Mouse (Mus musculus): ENCODE results near the gene Ano2. TPM values are rescaled to one million over a fixed set of nuclear protein-coding genes. Genes with fewer than 3 reads are reported as not detected.

Gene Ano2
- polyA plus RNA-seq, 1 experiment from 2014 or later: 0.70 TPM

GRCm38 (mm10) chr6:125729471-125729870 is 39.3 kb downstream of the Ano2 start:
- H3K4me2 ChIP-seq (replicated peaks): no peak overlapping the region
- H3K36me3 ChIP-seq (replicated peaks; ENCODE audit: control insufficient read depth, insufficient read depth): no peaks in the 10 kb centered on the region
- no peaks in the 10 kb centered on the region for H3K27me3 ChIP-seq (ENCODE audit: control insufficient read depth, insufficient read depth, low read length)
- H3K9me3 ChIP-seq (ENCODE audit: control insufficient read depth, low read length): no peaks in the 10 kb centered on the region
- 87% methylated on average over 6 of the region's 6 CpGs for WGBS
- no peak overlapping the region for H3K4me3 ChIP-seq (replicated peaks; ENCODE audit: low read length)
- no peak overlapping the region for H3K9ac ChIP-seq
- no peaks in the 10 kb centered on the region for H3K4me1 ChIP-seq (replicated peaks; ENCODE audit: control insufficient read depth, insufficient read depth, low read length)
- ATAC-seq (ENCODE audit: low FRiP score): no peak
- no peak overlapping the region for H3K27ac ChIP-seq
- DNase-seq (ENCODE audit: low spot score): no peak

GRCm38 (mm10) chr6:125729986-125730535 is 39.8 kb downstream of the Ano2 start:
- H3K9ac ChIP-seq: no peak overlapping the region
- no peaks in the 10 kb centered on the region for H3K36me3 ChIP-seq (replicated peaks; ENCODE audit: control insufficient read depth, insufficient read depth)
- H3K27ac ChIP-seq: no peak overlapping the region

GRCm38 (mm10) chr6:125737511-125738285 is 47.5 kb downstream of the Ano2 start:
- 46% methylated on average over 11 of the region's 11 CpGs for WGBS
- no peak overlapping the region for H3K27ac ChIP-seq
- H3K36me3 ChIP-seq (replicated peaks; ENCODE audit: control insufficient read depth, insufficient read depth): no peaks in the 10 kb centered on the region

More at GRCm38 (mm10) chr6:125729986-125730535, 39.8 kb downstream of the Ano2 start:
- no peak overlapping the region for H3K4me2 ChIP-seq (replicated peaks)
- H3K9me3 ChIP-seq (ENCODE audit: control insufficient read depth, low read length): no peaks in the 10 kb centered on the region
- no peaks in the 10 kb centered on the region for H3K4me1 ChIP-seq (replicated peaks; ENCODE audit: control insufficient read depth, insufficient read depth, low read length)
- WGBS: 69% methylated on average over 11 of the region's 11 CpGs
- H3K27me3 ChIP-seq (ENCODE audit: control insufficient read depth, insufficient read depth, low read length): no peaks in the 10 kb centered on the region
- DNase-seq (ENCODE audit: low spot score) (no peak), ATAC-seq (ENCODE audit: low FRiP score) (no peak)
- no peak overlapping the region for H3K4me3 ChIP-seq (replicated peaks; ENCODE audit: low read length)

DNA sequence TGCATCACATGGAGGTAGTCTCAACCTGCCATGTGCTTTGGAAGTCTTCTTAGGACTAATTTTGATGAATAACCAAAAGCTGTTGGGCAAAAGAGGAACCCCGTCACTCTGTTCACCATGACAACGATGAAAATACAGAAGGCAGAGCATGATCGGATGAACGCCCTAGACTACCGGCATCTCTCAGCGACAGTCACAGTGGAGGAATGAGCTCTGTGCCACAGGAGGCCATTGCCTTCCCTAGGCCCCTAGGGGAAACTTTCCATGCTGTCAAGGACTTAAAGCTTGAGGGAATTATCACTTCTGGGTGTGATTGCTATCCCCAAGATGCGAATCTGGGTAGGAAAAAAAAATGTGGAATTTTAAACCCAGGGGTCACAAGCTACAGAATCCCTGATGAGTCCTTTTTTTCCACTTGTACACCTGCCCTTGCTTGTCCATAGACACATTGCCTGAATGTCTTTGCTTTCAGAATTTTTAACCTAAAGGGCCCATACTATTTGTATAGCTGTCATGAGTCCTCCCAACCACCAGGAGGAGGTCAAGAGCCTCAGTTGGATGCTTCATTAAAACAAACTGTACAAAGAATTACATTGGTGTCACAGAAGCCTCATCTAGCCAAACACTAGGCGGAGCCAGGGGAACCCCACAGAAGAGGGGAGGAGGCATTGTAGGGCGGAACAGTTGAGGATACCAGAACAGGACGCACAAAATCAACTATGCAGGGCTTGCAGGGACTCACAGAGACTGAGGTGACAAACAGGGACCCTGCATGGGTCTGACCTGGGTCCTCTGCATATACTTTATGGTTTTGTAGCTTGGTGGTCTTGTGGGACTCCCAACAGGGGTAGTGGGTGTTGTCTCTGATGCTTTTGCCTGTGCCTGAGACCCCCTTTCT is 53.2 kb downstream of the Ano2 start:
- no peak overlapping the region for H3K27ac ChIP-seq
- no peaks in the 10 kb centered on the region for H3K27me3 ChIP-seq (ENCODE audit: control insufficient read depth, insufficient read depth, low read length)
- no peaks in the 10 kb centered on the region for H3K9me3 ChIP-seq (ENCODE audit: control insufficient read depth, low read length)
- DNase-seq (ENCODE audit: low spot score) (no peak), ATAC-seq (ENCODE audit: low FRiP score) (no peak)
- no peak overlapping the region for H3K4me3 ChIP-seq (replicated peaks; ENCODE audit: low read length)
- WGBS: 89% methylated on average over 10 of the region's 10 CpGs
- no peak overlapping the region for H3K4me2 ChIP-seq (replicated peaks)
- H3K9ac ChIP-seq: no peak overlapping the region
- H3K4me1 ChIP-seq (replicated peaks; ENCODE audit: control insufficient read depth, insufficient read depth, low read length): no peaks in the 10 kb centered on the region
- no peaks in the 10 kb centered on the region for H3K36me3 ChIP-seq (replicated peaks; ENCODE audit: control insufficient read depth, insufficient read depth)

More at GRCm38 (mm10) chr6:125737511-125738285, 47.5 kb downstream of the Ano2 start:
- DNase-seq (ENCODE audit: low spot score) (peak; percentile 30), ATAC-seq (ENCODE audit: low FRiP score) (no peak)
- Histone ChIP-seq H3K27me3 (ENCODE audit: control insufficient read depth, insufficient read depth, low read length) (no peaks in the 10 kb centered on the region), H3K4me1 (replicated peaks; ENCODE audit: control insufficient read depth, insufficient read depth, low read length) (no peaks in the 10 kb centered on the region), H3K9ac (no peak overlapping the region), H3K9me3 (ENCODE audit: control insufficient read depth, low read length) (no peaks in the 10 kb centered on the region), H3K4me3 (replicated peaks; ENCODE audit: low read length) (no peak overlapping the region), H3K4me2 (replicated peaks) (no peak overlapping the region)

- Histone ChIP-seq H3K36me3 (replicated peaks; ENCODE audit: control insufficient read depth, insufficient read depth) (no peaks in the 10 kb centered on the region), H3K9me3 (ENCODE audit: control insufficient read depth, low read length) (no peaks in the 10 kb centered on the region), H3K4me2 (replicated peaks) (no peak overlapping the region), H3K4me1 (replicated peaks; ENCODE audit: control insufficient read depth, insufficient read depth, low read length) (no peaks in the 10 kb centered on the region), H3K9ac (no peak overlapping the region), H3K4me3 (replicated peaks; ENCODE audit: low read length) (no peak overlapping the region), H3K27me3 (ENCODE audit: control insufficient read depth, insufficient read depth, low read length) (no peaks in the 10 kb centered on the region), H3K27ac (no peak overlapping the region)
- DNase-seq (ENCODE audit: low spot score) (no peak), ATAC-seq (ENCODE audit: low FRiP score) (no peak)
- WGBS: 79% methylated on average over 10 of the region's 10 CpGs
These were observed 57.2 kb downstream of the Ano2 start for GRCm38 (mm10) chr6:125747322-125747930.

GRCm38 (mm10) chr6:125748646-125749045 is 58.4 kb downstream of the Ano2 start:
- WGBS: 59% methylated on average over 3 of the region's 3 CpGs
- ATAC-seq (ENCODE audit: low FRiP score) (no peak), DNase-seq (ENCODE audit: low spot score) (no peak)
- Histone ChIP-seq H3K9ac (no peak overlapping the region), H3K4me1 (replicated peaks; ENCODE audit: control insufficient read depth, insufficient read depth, low read length) (no peaks in the 10 kb centered on the region), H3K27me3 (ENCODE audit: control insufficient read depth, insufficient read depth, low read length) (no peaks in the 10 kb centered on the region), H3K4me3 (replicated peaks; ENCODE audit: low read length) (no peak overlapping the region), H3K27ac (no peak overlapping the region), H3K9me3 (ENCODE audit: control insufficient read depth, low read length) (no peaks in the 10 kb centered on the region), H3K36me3 (replicated peaks; ENCODE audit: control insufficient read depth, insufficient read depth) (no peaks in the 10 kb centered on the region), H3K4me2 (replicated peaks) (no peak overlapping the region)

- no peaks in the 10 kb centered on the region for H3K27me3 ChIP-seq (ENCODE audit: control insufficient read depth, insufficient read depth, low read length)
- no peaks in the 10 kb centered on the region for H3K36me3 ChIP-seq (replicated peaks; ENCODE audit: control insufficient read depth, insufficient read depth)
- H3K4me3 ChIP-seq (replicated peaks; ENCODE audit: low read length): no peak overlapping the region
- no peaks in the 10 kb centered on the region for H3K4me1 ChIP-seq (replicated peaks; ENCODE audit: control insufficient read depth, insufficient read depth, low read length)
- no peaks in the 10 kb centered on the region for H3K9me3 ChIP-seq (ENCODE audit: control insufficient read depth, low read length)
- DNase-seq (ENCODE audit: low spot score) (no peak), ATAC-seq (ENCODE audit: low FRiP score) (no peak)
- WGBS: 75% methylated on average over 11 of the region's 11 CpGs
- H3K27ac ChIP-seq: no peak overlapping the region
- no peak overlapping the region for H3K9ac ChIP-seq
- H3K4me2 ChIP-seq (replicated peaks): no peak overlapping the region
These were observed 72.8 kb downstream of the Ano2 start for GRCm38 (mm10) chr6:125762851-125763519.

DNA sequence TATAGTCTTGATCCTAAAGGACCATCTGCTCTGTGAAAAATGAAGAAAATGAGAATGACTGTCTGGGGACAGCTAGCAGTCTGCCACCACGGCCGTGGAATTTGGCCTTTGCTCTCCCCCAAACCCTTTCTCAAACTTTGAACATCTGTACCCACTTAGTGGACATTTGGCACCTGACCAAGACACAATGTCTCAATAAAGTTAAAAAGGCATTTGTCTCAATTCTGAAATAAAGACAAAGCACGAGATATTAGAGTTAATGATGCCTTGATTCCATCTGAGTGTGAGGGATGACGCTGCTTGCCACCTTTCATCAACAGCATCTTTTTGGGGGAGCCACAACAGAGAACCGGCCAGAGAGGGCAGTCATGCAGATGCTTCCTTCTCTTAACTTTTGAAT is 83.0 kb downstream of the Ano2 start:
- WGBS: 54% methylated on average over 5 of the region's 5 CpGs
- no peaks in the 10 kb centered on the region for H3K36me3 ChIP-seq (replicated peaks; ENCODE audit: control insufficient read depth, insufficient read depth)
- ATAC-seq (ENCODE audit: low FRiP score) (no peak), DNase-seq (ENCODE audit: low spot score) (no peak)
- no peak overlapping the region for H3K4me3 ChIP-seq (replicated peaks; ENCODE audit: low read length)
- no peak overlapping the region for H3K9ac ChIP-seq
- H3K27me3 ChIP-seq (ENCODE audit: control insufficient read depth, insufficient read depth, low read length): no peaks in the 10 kb centered on the region
- H3K4me2 ChIP-seq (replicated peaks): no peak overlapping the region
- no peaks in the 10 kb centered on the region for H3K9me3 ChIP-seq (ENCODE audit: control insufficient read depth, low read length)
- no peak overlapping the region for H3K27ac ChIP-seq
- no peaks in the 10 kb centered on the region for H3K4me1 ChIP-seq (replicated peaks; ENCODE audit: control insufficient read depth, insufficient read depth, low read length)

Data from hindbrain, embryonic 14.5 days (tissue).